In the genomic region with DNA sequence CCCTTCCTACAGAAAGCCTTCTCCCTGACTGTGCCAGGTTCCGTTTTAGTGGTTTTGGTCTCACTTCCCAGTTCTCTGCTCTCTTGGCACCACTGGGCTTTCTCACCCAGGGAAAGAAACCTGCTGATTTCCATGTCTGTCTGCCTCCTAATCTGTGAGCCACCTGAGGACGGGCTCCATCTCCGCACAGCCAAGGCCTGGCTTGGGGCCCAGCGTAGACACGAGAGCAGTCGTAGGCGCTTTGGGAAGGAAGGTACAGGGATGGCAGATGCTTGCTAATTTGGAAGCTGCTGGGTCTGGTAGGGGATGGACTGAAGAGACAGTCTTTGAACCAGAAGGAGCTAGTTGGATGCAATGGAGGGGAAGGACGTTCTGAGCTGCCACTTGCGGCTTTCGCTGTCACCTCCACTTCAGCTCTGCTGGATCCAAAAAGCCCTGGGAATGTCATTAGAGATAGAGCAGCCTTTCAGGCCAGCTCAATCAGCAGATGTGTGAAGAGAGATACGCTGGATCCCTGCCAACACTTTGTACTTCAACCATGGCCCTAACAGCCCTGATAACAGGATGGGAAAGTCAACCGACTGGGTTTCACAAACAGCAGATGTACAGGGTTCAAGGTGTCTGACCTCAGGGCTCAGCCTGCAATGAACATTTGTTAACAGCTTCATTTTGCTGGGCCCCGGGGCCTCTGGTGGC, we compare ENCODE assay signal across 9 mouse cellular contexts. TPM values are rescaled to one million over a fixed set of nuclear protein-coding genes. Genes with fewer than 3 reads are reported as not detected.
DNase-seq lines count a peak whose midpoint lies in the region; ATAC-seq and TF ChIP-seq lines count a peak whose summit lies in the region.
"Had no signal": no experiment of that assay in that cellular context is flagged by ENCODE, and none has a peak within 500 bp of the region (broad histone marks: within the 10 kb centered on the region; RNA-seq: fewer than 3 reads in every experiment).

No protein-coding gene starts in this region.

- H3K9ac ChIP-seq in heart, adult 2 months (ENCODE audit: low read depth, low read length), result no peak overlapping the region
- no peak overlapping the region for H3K9ac ChIP-seq in liver, postnatal 0 days (replicated peaks)

- TF ChIP-seq EP300 in heart, adult 2 months (IDR thresholded peaks at IDR 0.05; ENCODE audit: insufficient read depth, low read depth, low read length), result no peak
- TF ChIP-seq EP300 in liver, postnatal 0 days (IDR thresholded peaks at IDR 0.05; ENCODE audit: low read depth), result peak; percentile 81

- no peaks in the 10 kb centered on the region for H3K36me3 ChIP-seq in heart, adult 2 months (ENCODE audit: control insufficient read depth, insufficient read depth, low read length)
- no peaks in the 10 kb centered on the region for H3K36me3 ChIP-seq in liver, postnatal 0 days (replicated peaks; ENCODE audit: insufficient read depth, low read length)
- H3K36me3 ChIP-seq: limb, embryonic 13.5 days had no signal

- no peak overlapping the region for H3K27ac ChIP-seq in heart, adult 2 months
- peak overlapping the region; percentile 76 for H3K27ac ChIP-seq in liver, postnatal 0 days (ENCODE audit: low read depth)
- H3K27ac ChIP-seq: limb, embryonic 13.5 days had no signal

- peak; percentile 26 for DNase-seq in adrenal gland, postnatal 10 days
- no peak for DNase-seq in adrenal gland, postnatal 36 days
- DNase-seq in cerebellum, adult 11-12 months, result peak; percentile 81
- DNase-seq in heart, adult 2 months, result peak; percentile 34 to 37
- peak; percentile 18 to 28 for DNase-seq in kidney, postnatal 4 days
- peak; percentile 69 for DNase-seq in liver, postnatal 0 days
- DNase-seq in embryo, embryonic 10 days (ENCODE audit: low spot score), result no peak
- no peak for DNase-seq in thymus, postnatal 25 days

- 0 out of 2 replicates have a peak overlapping the region, but pooled peaks have one; percentile 18 for H3K4me2 ChIP-seq in liver, postnatal 0 days (ENCODE audit: low read depth, low read length)
- H3K4me2 ChIP-seq: limb, embryonic 13.5 days had no signal

- 12% methylated on average over 13 of the region's 13 CpGs for WGBS in heart, adult 2 months
- WGBS in liver, postnatal 0 days (ENCODE audit: insufficient replicate concordance), result 35% methylated on average over 13 of the region's 13 CpGs

- H3K4me1 ChIP-seq in heart, adult 2 months (ENCODE audit: control insufficient read depth, insufficient read depth, low read length), result peaks cover 3% of the 10 kb centered on the region
- peaks cover 33% of the 10 kb centered on the region for H3K4me1 ChIP-seq in liver, postnatal 0 days (ENCODE audit: insufficient read depth)

- peak; percentile 89 for ATAC-seq in liver, postnatal 0 days

- no peak for TF ChIP-seq POLR2A in heart, adult 2 months (IDR thresholded peaks at IDR 0.05; ENCODE audit: insufficient read depth, low read depth, low read length)

- no peaks in the 10 kb centered on the region for H3K27me3 ChIP-seq in heart, adult 2 months (ENCODE audit: control insufficient read depth, insufficient read depth, low read length)
- no peaks in the 10 kb centered on the region for H3K27me3 ChIP-seq in liver, postnatal 0 days (ENCODE audit: insufficient read depth, low read length)

- TF ChIP-seq CTCF in heart, adult 2 months (IDR thresholded peaks at IDR 0.05), result no peak
- TF ChIP-seq CTCF in liver, postnatal 0 days (IDR thresholded peaks at IDR 0.05; ENCODE audit: low read depth), result no peak

- no peaks in the 10 kb centered on the region for H3K79me2 ChIP-seq in heart, adult 2 months (replicated peaks; ENCODE audit: control insufficient read depth, insufficient read depth, low read length)

- H3K9me3 ChIP-seq in liver, postnatal 0 days (ENCODE audit: low read length), result no peaks in the 10 kb centered on the region
- H3K9me3 ChIP-seq: limb, embryonic 13.5 days had no signal

- no peak overlapping the region for H3K4me3 ChIP-seq in heart, adult 2 months
- no peak overlapping the region for H3K4me3 ChIP-seq in liver, postnatal 0 days (ENCODE audit: low read depth, low read length)
- H3K4me3 ChIP-seq: limb, embryonic 13.5 days had no signal

- intact Hi-C loops in heart, adult 2 months (cut with DNase I), result loop anchor here (5.0 kb wide), 1 partner anchor 63 kb away; no protein-coding TSS in a partner anchor

RNA-seq across cellular contexts. Expression of gene Aldh1b1, which starts 9.4 kb away (rescaled TPM):
- total RNA-seq in adrenal gland, postnatal 10 days (2021), result 10 to 100 TPM; 22.1 to 28.1 TPM
- total RNA-seq in adrenal gland, postnatal 36 days (2021), result 10 to 100 TPM; 20.2 to 34.4 TPM
- total RNA-seq in heart, adult 2 months (2021), result 10 to 100 TPM; 12.3 to 12.7 TPM
- 18.9 and 22.2 TPM in 2 replicates for polyA plus RNA-seq in heart, adult 2 months (2012; rRNA removed)
- 91.5 and 96.4 TPM in 2 replicates for polyA plus RNA-seq in liver, postnatal 0 days (2015; fragmentation: Nextera tagmentation; extraction: Ambion mirVana)

RNA-seq across cellular contexts. Expression of gene Igfbpl1, which starts 37.3 kb away (rescaled TPM):
- under 1 TPM in 1 of 2 experiments, not detected in 1; 0.12 TPM for total RNA-seq in adrenal gland, postnatal 10 days (2021)
- total RNA-seq in adrenal gland, postnatal 36 days (2021), result not detected
- under 1 TPM; 0.16 to 0.20 TPM for total RNA-seq in heart, adult 2 months (2021)
- 1.00 and 1.0 TPM in 2 replicates for polyA plus RNA-seq in heart, adult 2 months (2012; rRNA removed)
- not detected in 2 replicates for polyA plus RNA-seq in liver, postnatal 0 days (2015; fragmentation: Nextera tagmentation; extraction: Ambion mirVana)

RNA-seq across cellular contexts. Expression of gene Stra6l, which starts 59.1 kb away (rescaled TPM):
- total RNA-seq in adrenal gland, postnatal 10 days (2021), result 1 to 10 TPM; 4.8 to 8.1 TPM
- under 1 TPM; 0.13 to 0.43 TPM for total RNA-seq in adrenal gland, postnatal 36 days (2021)
- total RNA-seq in heart, adult 2 months (2021), result not detected
- polyA plus RNA-seq in heart, adult 2 months (2012; rRNA removed), result 0.06 TPM in 2 replicates
- 16.9 and 18.9 TPM in 2 replicates for polyA plus RNA-seq in liver, postnatal 0 days (2015; fragmentation: Nextera tagmentation; extraction: Ambion mirVana)

Comparison
In these comparisons a context has a peak if more than half of its experiments do, and no peak if none do; other contexts are left out.
1. DNase-seq: peak in adrenal gland, postnatal 10 days (single experiment), cerebellum, adult 11-12 months (single experiment), heart, adult 2 months (2 of 2), kidney, postnatal 4 days (2 of 2) and liver, postnatal 0 days (single experiment); none in adrenal gland, postnatal 36 days (0 of 2), embryo, embryonic 10 days (single experiment) and thymus, postnatal 25 days (single experiment).
2. RNA of gene Stra6l, which starts 59.1 kb away (total RNA-seq): 4.8 to 8.1 TPM in adrenal gland, postnatal 10 days; 0.13 to 0.43 TPM in adrenal gland, postnatal 36 days and not detected in heart, adult 2 months; every median in the first group is over 4 times any median in the second.